13 mouse cellular contexts compared by ENCODE assay signal in the genomic region with DNA sequence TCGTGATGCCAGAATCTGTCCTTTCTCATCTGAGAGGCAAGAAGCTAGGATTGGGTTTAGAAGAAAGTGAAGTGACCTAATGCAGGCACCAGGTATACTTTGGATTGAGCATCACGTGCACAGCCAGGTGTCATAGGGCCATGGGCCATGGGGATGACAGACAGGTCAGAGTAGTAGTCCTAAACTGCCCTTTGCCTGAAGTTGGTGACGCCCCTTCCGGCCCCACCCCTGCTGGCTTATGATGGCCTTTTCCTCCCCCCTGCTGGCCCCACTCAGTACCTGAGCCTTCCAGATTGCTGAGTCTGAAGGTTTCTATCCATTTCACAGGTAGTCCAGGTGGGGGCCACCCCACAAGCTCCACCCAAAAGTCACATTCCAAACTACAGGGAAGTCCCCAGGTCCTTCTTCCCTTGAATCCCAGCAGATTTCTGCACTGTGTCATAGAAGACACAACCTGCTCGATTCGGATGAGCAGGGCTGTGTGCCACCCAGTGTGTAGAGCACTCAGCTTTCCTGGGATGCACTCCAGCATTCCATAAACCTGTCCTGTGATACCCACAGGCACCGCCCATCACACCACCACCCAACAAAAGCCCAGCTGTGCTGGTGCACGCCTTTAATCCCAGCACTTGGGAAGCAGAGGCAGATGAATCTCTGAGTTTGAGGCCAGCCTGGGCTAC. TPM values are rescaled to one million over a fixed set of nuclear protein-coding genes. Genes with fewer than 3 reads are reported as not detected.
DNase-seq lines count a peak whose midpoint lies in the region; ATAC-seq and TF ChIP-seq lines count a peak whose summit lies in the region.
"Had no signal": no experiment of that assay in that cellular context is flagged by ENCODE, and none has a peak within 500 bp of the region (broad histone marks: within the 10 kb centered on the region; RNA-seq: fewer than 3 reads in every experiment).

No protein-coding gene starts in this region.

- H3K79me2 ChIP-seq in liver, adult 2 months (ENCODE audit: control insufficient read depth, insufficient read depth, low read length): no peaks in the 10 kb centered on the region

- H3K9ac ChIP-seq in forebrain, embryonic 14.5 days (ENCODE audit: low read length): no peak overlapping the region
- H3K9ac ChIP-seq in liver, adult 2 months (ENCODE audit: low read depth, low read length): no peak overlapping the region; the same call in 1 of the 2 replicates
- H3K9ac ChIP-seq in embryonic facial prominence, embryonic 15.5 days: no peak overlapping the region
- no peak overlapping the region for H3K9ac ChIP-seq in liver, embryonic 16.5 days (ENCODE audit: low read depth, low read length)
- H3K9ac ChIP-seq: heart, embryonic 12.5 days; limb, embryonic 15.5 days had no signal

- peaks cover 66% of the 10 kb centered on the region for H3K36me3 ChIP-seq in forebrain, embryonic 14.5 days (ENCODE audit: control insufficient read depth, insufficient read depth, low read length)
- H3K36me3 ChIP-seq in forebrain, embryonic 10.5 days (replicated peaks): peaks cover 82% of the 10 kb centered on the region
- H3K36me3 ChIP-seq in liver, adult 2 months (ENCODE audit: control insufficient read depth, insufficient read depth, low read length): peaks cover 4% of the 10 kb centered on the region; the same call in 1 of the 2 replicates
- H3K36me3 ChIP-seq in embryonic facial prominence, embryonic 15.5 days: peaks cover 62% of the 10 kb centered on the region
- H3K36me3 ChIP-seq in liver, embryonic 16.5 days (ENCODE audit: control insufficient read depth, insufficient read depth): peaks cover 16% of the 10 kb centered on the region

- no peaks in the 10 kb centered on the region for H3K9me3 ChIP-seq in forebrain, embryonic 14.5 days (replicated peaks; ENCODE audit: control insufficient read depth, low read length)
- no peaks in the 10 kb centered on the region for H3K9me3 ChIP-seq in forebrain, embryonic 10.5 days
- H3K9me3 ChIP-seq in embryonic facial prominence, embryonic 15.5 days (replicated peaks): no peaks in the 10 kb centered on the region
- no peaks in the 10 kb centered on the region for H3K9me3 ChIP-seq in liver, embryonic 16.5 days (replicated peaks; ENCODE audit: control insufficient read depth, low read length)
- H3K9me3 ChIP-seq: heart, embryonic 12.5 days; limb, embryonic 15.5 days had no signal

- TF ChIP-seq CTCF in liver, adult 2 months (IDR thresholded peaks at IDR 0.05; ENCODE audit: low read depth, low read length): peak; percentile 44; the same call in 1 of the 2 replicates

- no peak overlapping the region for H3K27ac ChIP-seq in forebrain, embryonic 14.5 days (ENCODE audit: low read depth, low read length)
- no peak overlapping the region for H3K27ac ChIP-seq in forebrain, embryonic 10.5 days
- H3K27ac ChIP-seq in liver, adult 2 months (replicated peaks; ENCODE audit: insufficient read depth, low read depth, low read length): peak overlapping the region; percentile 77
- no peak overlapping the region for H3K27ac ChIP-seq in embryonic facial prominence, embryonic 15.5 days (replicated peaks)
- peak overlapping the region; percentile 61 for H3K27ac ChIP-seq in liver, embryonic 16.5 days (ENCODE audit: low read length)
- H3K27ac ChIP-seq: limb, embryonic 15.5 days had no signal

- H3K4me2 ChIP-seq in forebrain, embryonic 14.5 days (ENCODE audit: low read length): no peak overlapping the region
- no peak overlapping the region for H3K4me2 ChIP-seq in embryonic facial prominence, embryonic 15.5 days (replicated peaks)
- H3K4me2 ChIP-seq in liver, embryonic 16.5 days (ENCODE audit: low read depth, low read length): no peak overlapping the region
- H3K4me2 ChIP-seq: heart, embryonic 12.5 days; limb, embryonic 15.5 days had no signal

- ATAC-seq in forebrain, embryonic 14.5 days: 0 out of 2 replicates have a peak, but pooled peaks have one; percentile 15
- ATAC-seq in embryonic facial prominence, embryonic 15.5 days (ENCODE audit: insufficient number of reproducible peaks, low FRiP score, low TSS enrichment, low read depth): peak; percentile 37; the same call in 1 of the 2 replicates
- ATAC-seq in liver, embryonic 16.5 days (ENCODE audit: low read depth): peak; percentile 69; the same call in 1 of the 2 replicates

- H3K4me1 ChIP-seq in forebrain, embryonic 14.5 days (ENCODE audit: control insufficient read depth, insufficient read depth, low read length): no peaks in the 10 kb centered on the region
- H3K4me1 ChIP-seq in forebrain, embryonic 10.5 days: no peaks in the 10 kb centered on the region
- peaks cover 16% of the 10 kb centered on the region for H3K4me1 ChIP-seq in liver, adult 2 months (ENCODE audit: control insufficient read depth, insufficient read depth, low read length)
- H3K4me1 ChIP-seq in embryonic facial prominence, embryonic 15.5 days: no peaks in the 10 kb centered on the region
- H3K4me1 ChIP-seq in liver, embryonic 16.5 days (ENCODE audit: control insufficient read depth, low read depth, low read length): peaks cover 2% of the 10 kb centered on the region; the same call in 1 of the 2 replicates
- H3K4me1 ChIP-seq: heart, embryonic 12.5 days; limb, embryonic 15.5 days had no signal

- no peaks in the 10 kb centered on the region for H3K27me3 ChIP-seq in forebrain, embryonic 14.5 days (replicated peaks; ENCODE audit: control insufficient read depth, insufficient read depth, low read length)
- no peaks in the 10 kb centered on the region for H3K27me3 ChIP-seq in forebrain, embryonic 10.5 days (ENCODE audit: poor library complexity, severe bottlenecking)
- no peaks in the 10 kb centered on the region for H3K27me3 ChIP-seq in liver, adult 2 months (ENCODE audit: control insufficient read depth, insufficient read depth, low read length)
- H3K27me3 ChIP-seq in embryonic facial prominence, embryonic 15.5 days: no peaks in the 10 kb centered on the region
- no peaks in the 10 kb centered on the region for H3K27me3 ChIP-seq in liver, embryonic 16.5 days (ENCODE audit: control insufficient read depth, insufficient read depth, low read depth, low read length)
- H3K27me3 ChIP-seq: heart, embryonic 12.5 days; limb, embryonic 15.5 days had no signal

- no peak overlapping the region for H3K4me3 ChIP-seq in forebrain, embryonic 14.5 days (ENCODE audit: low read depth, low read length)
- H3K4me3 ChIP-seq in forebrain, embryonic 10.5 days: no peak overlapping the region
- no peak overlapping the region for H3K4me3 ChIP-seq in liver, adult 2 months (ENCODE audit: insufficient read depth, low read depth, low read length)
- H3K4me3 ChIP-seq in embryonic facial prominence, embryonic 15.5 days (replicated peaks): no peak overlapping the region
- H3K4me3 ChIP-seq in liver, embryonic 16.5 days (ENCODE audit: low read depth, low read length): no peak overlapping the region
- H3K4me3 ChIP-seq: heart, embryonic 12.5 days; limb, embryonic 15.5 days; myocyte had no signal

- no peak for DNase-seq in forebrain, embryonic 14.5 days (ENCODE audit: low spot score)
- no peak for DNase-seq in forebrain, embryonic 10.5 days (ENCODE audit: extremely low spot score, low spot score)
- DNase-seq in liver, adult 2 months (ENCODE audit: extremely low read depth, low read depth, low spot score): peak; percentile 95
- no peak for DNase-seq in liver
- no peak for DNase-seq in testis, postnatal 14 days (ENCODE audit: low spot score)
- DNase-seq in c-Kit-positive CD71-positive TER-119-positive erythroid progenitor cells, embryonic 14.5 days (ENCODE audit: low spot score): no peak
- DNase-seq: adrenal gland, postnatal 10 days; gastrocnemius, postnatal 10 days had no signal

- TF ChIP-seq POLR2A in liver, adult 2 months (IDR thresholded peaks at IDR 0.05; ENCODE audit: extremely low read depth, insufficient read depth, low read length): no peak

- 87% methylated on average over 8 of the region's 8 CpGs for WGBS in forebrain, embryonic 14.5 days
- WGBS in forebrain, embryonic 10.5 days: 93% methylated on average over 8 of the region's 8 CpGs
- 33% methylated on average over 8 of the region's 8 CpGs for WGBS in liver, adult 2 months
- 90% methylated on average over 8 of the region's 8 CpGs for WGBS in embryonic facial prominence, embryonic 15.5 days
- 79% methylated on average over 8 of the region's 8 CpGs for WGBS in liver, embryonic 16.5 days (ENCODE audit: insufficient replicate concordance)

RNA-seq across cellular contexts. Expression of gene Ldlr, which starts 16.6 kb away (rescaled TPM):
- polyA plus RNA-seq in forebrain, embryonic 14.5 days (2014; fragmentation: Nextera tagmentation; extraction: Ambion mirVana): 5.2 and 6.8 TPM in 2 replicates
- 58.5 and 60.0 TPM in 2 replicates for polyA plus RNA-seq in forebrain, embryonic 10.5 days (2016; fragmentation: Nextera tagmentation; extraction: Ambion mirVana)
- 61.4 and 82.8 TPM in 2 replicates for total RNA-seq in liver, adult 2 months (2014; rRNA removed)
- 105 and 116 TPM in 2 replicates for polyA plus RNA-seq in liver, adult 2 months (2012; rRNA removed)
- polyA plus RNA-seq in embryonic facial prominence, embryonic 15.5 days (2015; fragmentation: Nextera tagmentation; extraction: Ambion mirVana): 35.5 and 39.4 TPM in 2 replicates
- polyA plus RNA-seq in liver, embryonic 16.5 days (2015; fragmentation: Nextera tagmentation; extraction: Ambion mirVana): 23.9 and 29.3 TPM in 2 replicates

RNA-seq across cellular contexts. Expression of gene Spc24, which starts 53.4 kb away (rescaled TPM):
- 53.7 and 64.3 TPM in 2 replicates for polyA plus RNA-seq in forebrain, embryonic 14.5 days (2014; fragmentation: Nextera tagmentation; extraction: Ambion mirVana)
- 196 and 197 TPM in 2 replicates for polyA plus RNA-seq in forebrain, embryonic 10.5 days (2016; fragmentation: Nextera tagmentation; extraction: Ambion mirVana)
- total RNA-seq in liver, adult 2 months (2014; rRNA removed): 15.3 and 17.9 TPM in 2 replicates
- polyA plus RNA-seq in liver, adult 2 months (2012; rRNA removed): 11.6 and 14.4 TPM in 2 replicates
- 80.1 and 83.4 TPM in 2 replicates for polyA plus RNA-seq in embryonic facial prominence, embryonic 15.5 days (2015; fragmentation: Nextera tagmentation; extraction: Ambion mirVana)
- polyA plus RNA-seq in liver, embryonic 16.5 days (2015; fragmentation: Nextera tagmentation; extraction: Ambion mirVana): 68.0 and 75.7 TPM in 2 replicates

Comparison
In these comparisons a context has a peak if more than half of its experiments do, and no peak if none do; other contexts are left out.
1. ATAC-seq: peak in every context shown above with its lines; median percentile 69 in liver, embryonic 16.5 days; 37 in embryonic facial prominence, embryonic 15.5 days; 15 in forebrain, embryonic 14.5 days.
2. H3K27ac ChIP-seq: peak in liver, adult 2 months (single experiment) and liver, embryonic 16.5 days (single experiment); none in forebrain, embryonic 14.5 days (single experiment), forebrain, embryonic 10.5 days (single experiment) and embryonic facial prominence, embryonic 15.5 days (single experiment).